8 mouse cellular contexts compared by ENCODE assay signal in genomic region chr6:83057790-83058189, GRCm38 (mm10). TPM values are rescaled to one million over a fixed set of nuclear protein-coding genes. Genes with fewer than 3 reads are reported as not detected.
DNase-seq lines count a peak whose midpoint lies in the region; ATAC-seq lines count a peak whose summit lies in the region.

Gene Dqx1 (plus strand): TSS chr6:83057844.

- peaks cover 5% of the 10 kb centered on the region; the same call in 1 of the 2 replicates for H3K36me3 ChIP-seq in embryonic facial prominence, embryonic 11.5 days (replicated peaks; ENCODE audit: control insufficient read depth, insufficient read depth, low read depth, low read length)
- peaks cover 28% of the 10 kb centered on the region for H3K36me3 ChIP-seq in embryonic facial prominence, embryonic 10.5 days (replicated peaks)
- H3K36me3 ChIP-seq in intestine, embryonic 14.5 days (ENCODE audit: control insufficient read depth, insufficient read depth, low read length) = peaks cover 14% of the 10 kb centered on the region
- peaks cover 33% of the 10 kb centered on the region for H3K36me3 ChIP-seq in liver, embryonic 13.5 days

- no peak within 1 kb of the TSS for H3K4me2 ChIP-seq in embryonic facial prominence, embryonic 11.5 days (ENCODE audit: low read depth, low read length)
- peak within 1 kb of the TSS; percentile 35 for H3K4me2 ChIP-seq in intestine, embryonic 14.5 days (ENCODE audit: low read length)
- H3K4me2 ChIP-seq in liver, embryonic 13.5 days = peak within 1 kb of the TSS; percentile 51

- no peak within 1 kb of the TSS for H3K4me3 ChIP-seq in embryonic facial prominence, embryonic 11.5 days (ENCODE audit: low read depth, low read length)
- no peak within 1 kb of the TSS for H3K4me3 ChIP-seq in embryonic facial prominence, embryonic 10.5 days
- peak within 1 kb of the TSS; percentile 22 for H3K4me3 ChIP-seq in intestine, embryonic 14.5 days (ENCODE audit: low read depth, low read length)
- H3K4me3 ChIP-seq in liver, embryonic 13.5 days (replicated peaks) = peak within 1 kb of the TSS; percentile 100

- H3K9me3 ChIP-seq in embryonic facial prominence, embryonic 11.5 days (replicated peaks; ENCODE audit: control insufficient read depth, low read length) = no peaks in the 10 kb centered on the region
- H3K9me3 ChIP-seq in embryonic facial prominence, embryonic 10.5 days = no peaks in the 10 kb centered on the region
- no peaks in the 10 kb centered on the region for H3K9me3 ChIP-seq in intestine, embryonic 14.5 days (ENCODE audit: control insufficient read depth, low read length)
- no peaks in the 10 kb centered on the region for H3K9me3 ChIP-seq in liver, embryonic 13.5 days (replicated peaks)

- no peak within 1 kb of the TSS for H3K27ac ChIP-seq in embryonic facial prominence, embryonic 11.5 days (replicated peaks; ENCODE audit: low read depth, low read length)
- H3K27ac ChIP-seq in embryonic facial prominence, embryonic 10.5 days (replicated peaks) = no peak within 1 kb of the TSS
- H3K27ac ChIP-seq in intestine, embryonic 14.5 days (ENCODE audit: low read depth) = peak within 1 kb of the TSS; percentile 39; the same call in 1 of the 2 replicates
- H3K27ac ChIP-seq in liver, embryonic 13.5 days = peak within 1 kb of the TSS; percentile 56

- 54% methylated on average over 3 of the region's 3 CpGs for WGBS in embryonic facial prominence, embryonic 11.5 days
- 50% methylated on average over 3 of the region's 3 CpGs for WGBS in embryonic facial prominence, embryonic 10.5 days
- WGBS in intestine, embryonic 14.5 days = 48% methylated on average over 3 of the region's 3 CpGs
- WGBS in liver, embryonic 13.5 days (ENCODE audit: insufficient replicate concordance) = 73% methylated on average over 3 of the region's 3 CpGs

- peaks cover 8% of the 10 kb centered on the region; the same call in 1 of the 2 replicates for H3K27me3 ChIP-seq in embryonic facial prominence, embryonic 11.5 days (ENCODE audit: control insufficient read depth, insufficient read depth, low read length)
- H3K27me3 ChIP-seq in embryonic facial prominence, embryonic 10.5 days (replicated peaks; ENCODE audit: low read depth, poor library complexity, severe bottlenecking) = peaks cover 38% of the 10 kb centered on the region
- peaks cover 15% of the 10 kb centered on the region for H3K27me3 ChIP-seq in intestine, embryonic 14.5 days (replicated peaks; ENCODE audit: control insufficient read depth, insufficient read depth, low read length)
- H3K27me3 ChIP-seq in liver, embryonic 13.5 days = peaks cover 32% of the 10 kb centered on the region

- DNase-seq in embryonic facial prominence, embryonic 11.5 days (ENCODE audit: low spot score) = peak; percentile 27
- DNase-seq in embryonic facial prominence, embryonic 10.5 days (ENCODE audit: low spot score) = no peak
- DNase-seq in 416B (ENCODE audit: low read depth) = peak; percentile 36
- DNase-seq in intestine, embryonic 14.5 days (ENCODE audit: low spot score) = peak; percentile 72
- DNase-seq in liver, embryonic 13.5 days = no peak
- no peak for DNase-seq in left cerebral cortex, adult 11 months (ENCODE audit: low spot score)

- ATAC-seq in embryonic facial prominence, embryonic 11.5 days (replicated peaks; ENCODE audit: insufficient number of reproducible peaks, low FRiP score, low TSS enrichment, low read depth) = no peak
- peak; percentile 47 for ATAC-seq in intestine, embryonic 14.5 days (replicated peaks; ENCODE audit: low FRiP score, low TSS enrichment, low read depth)
- ATAC-seq in liver, embryonic 13.5 days (ENCODE audit: low read depth) = no peak
- no peak for ATAC-seq in erythroid progenitor cell, adult 5-6 weeks (replicated peaks; ENCODE audit: low FRiP score, poor library complexity, severe bottlenecking)
- ATAC-seq in megakaryocyte-erythroid progenitor cell, adult 5-6 weeks (replicated peaks; ENCODE audit: low FRiP score, low TSS enrichment, poor library complexity, severe bottlenecking) = no peak

- no peak within 1 kb of the TSS for H3K9ac ChIP-seq in embryonic facial prominence, embryonic 11.5 days (replicated peaks; ENCODE audit: low read length)
- peak within 1 kb of the TSS; percentile 17; the same call in 1 of the 2 replicates for H3K9ac ChIP-seq in intestine, embryonic 14.5 days (ENCODE audit: low read length)
- H3K9ac ChIP-seq in liver, embryonic 13.5 days = peak within 1 kb of the TSS; percentile 100

- H3K4me1 ChIP-seq in embryonic facial prominence, embryonic 11.5 days (ENCODE audit: control insufficient read depth, insufficient read depth, low read length) = no peaks in the 10 kb centered on the region; the same call in 1 of the 2 replicates
- H3K4me1 ChIP-seq in embryonic facial prominence, embryonic 10.5 days = peaks cover 35% of the 10 kb centered on the region
- H3K4me1 ChIP-seq in intestine, embryonic 14.5 days (replicated peaks; ENCODE audit: control insufficient read depth, insufficient read depth, low read length) = peaks cover 16% of the 10 kb centered on the region
- peaks cover 44% of the 10 kb centered on the region for H3K4me1 ChIP-seq in liver, embryonic 13.5 days (replicated peaks)

RNA-seq across cellular contexts. Expression of gene Dqx1, which starts in this region (rescaled TPM):
- 0.45 and 0.66 TPM in 2 replicates for polyA plus RNA-seq in embryonic facial prominence, embryonic 11.5 days (2014; fragmentation: Nextera tagmentation; extraction: Ambion mirVana)
- polyA plus RNA-seq in embryonic facial prominence, embryonic 10.5 days (2016; fragmentation: Nextera tagmentation; extraction: Ambion mirVana) = 1.8 and 2.8 TPM in 2 replicates
- 7.7 and 8.2 TPM in 2 replicates for polyA plus RNA-seq in intestine, embryonic 14.5 days (2014; fragmentation: Nextera tagmentation; extraction: Ambion mirVana)
- polyA plus RNA-seq in liver, embryonic 13.5 days (2015; fragmentation: Nextera tagmentation; extraction: Ambion mirVana) = 5.3 and 5.6 TPM in 2 replicates
- 2.5 and 6.8 TPM in 2 replicates for total RNA-seq in erythroid progenitor cell, adult 5-6 weeks (2015; ENCODE audit: low replicate concordance)
- total RNA-seq in erythroid progenitor cell, adult 5-6 weeks (2017; ENCODE audit: low replicate concordance) = 3.7 and 3.9 TPM in 2 replicates
- total RNA-seq in megakaryocyte-erythroid progenitor cell, adult 5-6 weeks (2014; fragmentation: Nextera tagmentation) = 6.0 and 7.9 TPM in 2 replicates
- total RNA-seq in megakaryocyte-erythroid progenitor cell, adult 5-6 weeks (2017) = 0.56 and 1.0 TPM in 2 replicates

Comparison
In these comparisons a context has a peak if more than half of its experiments do, and no peak if none do; other contexts are left out.
1. Peak in DNase-seq in embryonic facial prominence, embryonic 11.5 days; RNA of the gene not detected or under 1 TPM.
2. DNase-seq: peak in 416B (single experiment) and intestine, embryonic 14.5 days (single experiment); none in embryonic facial prominence, embryonic 10.5 days (single experiment), liver, embryonic 13.5 days (single experiment) and left cerebral cortex, adult 11 months (single experiment).
3. H3K27ac ChIP-seq: peak in intestine, embryonic 14.5 days (single experiment) and liver, embryonic 13.5 days (single experiment); none in embryonic facial prominence, embryonic 11.5 days (single experiment) and embryonic facial prominence, embryonic 10.5 days (single experiment).
4. H3K4me3 ChIP-seq: peak in intestine, embryonic 14.5 days (single experiment) and liver, embryonic 13.5 days (single experiment); none in embryonic facial prominence, embryonic 11.5 days (single experiment) and embryonic facial prominence, embryonic 10.5 days (single experiment).